Mouse (Mus musculus) olfactory bulb, adult 2 months (tissue): ENCODE results near the gene Lrrtm3.

Source experiments
- CTCF ChIP-seq: fragments of 200-500 bp; IDR thresholded peaks from 2 replicates; pipeline ENCODE4 v1.5.1; 2012; ENCODE audit warnings: low read depth, mild to moderate bottlenecking, low read length, moderate library complexity; ENCODE audit not compliant: insufficient read depth
- POLR2A ChIP-seq: fragments of 200-500 bp; IDR thresholded peaks from 2 replicates; pipeline ENCODE4 v1.6.1; 2012; ENCODE audit warnings: mild to moderate bottlenecking, low read depth, low read length, moderate library complexity; ENCODE audit not compliant: insufficient read depth

GRCm38 (mm10) chr10:63933946-63934345, 156.1 kb downstream of the Lrrtm3 start:
- TF ChIP-seq CTCF (no peak), POLR2A (no peak)
